Mouse (Mus musculus) hindbrain, embryonic 13.5 days (tissue): ENCODE measurements around the gene Arhgef10l. TPM values are rescaled to one million over a fixed set of nuclear protein-coding genes. Genes with fewer than 3 reads are reported as not detected.
A peak's percentile ranks its signal among the peaks of the same experiment; 100 is the strongest.

ENCODE experiments used
- ATAC-seq: fragments of 200-750 bp; cut with Nextera tagmentation; 2 replicates; pipeline ENCODE4 v1.8.0; 2017; ENCODE audit warnings: moderate TSS enrichment; ENCODE audit not compliant: low FRiP score
- H3K27ac ChIP-seq: fragments of 300-500 bp; sonication (generic); 2 replicates; pipeline ENCODE4 v1.5.1; 2015; ENCODE audit warnings: inconsistent platforms, mild to moderate bottlenecking, moderate library complexity
- H3K27me3 ChIP-seq: fragments of 300-500 bp; sonication (generic); 2 replicates; pipeline ENCODE4 v1.6.1; 2015; ENCODE audit warnings: mild to moderate bottlenecking, inconsistent platforms
- H3K36me3 ChIP-seq: fragments of 300-500 bp; sonication (generic); 2 replicates; pipeline ENCODE4 v1.6.1; 2015; ENCODE audit warnings: mild to moderate bottlenecking, inconsistent platforms
- H3K4me1 ChIP-seq: fragments of 300-500 bp; sonication (generic); replicated peaks from 2 replicates; pipeline ENCODE4 v1.6.1; 2015; ENCODE audit warnings: inconsistent platforms
- H3K4me2 ChIP-seq: fragments of 300-500 bp; sonication (generic); 2 replicates; pipeline ENCODE4 v1.6.1; 2015; ENCODE audit warnings: inconsistent platforms, mild to moderate bottlenecking, moderate library complexity
- H3K4me3 ChIP-seq: fragments of 300-500 bp; sonication (generic); 2 replicates; pipeline ENCODE4 v1.5.1; 2015; ENCODE audit warnings: mild to moderate bottlenecking, inconsistent platforms
- H3K9ac ChIP-seq: fragments of 300-500 bp; sonication (generic); 2 replicates; pipeline ENCODE4 v1.6.1; 2015; ENCODE audit warnings: mild to moderate bottlenecking, inconsistent platforms
- H3K9me3 ChIP-seq: fragments of 300-500 bp; sonication (generic); 2 replicates; pipeline ENCODE4 v1.6.1; 2016; ENCODE audit warnings: inconsistent platforms
- WGBS: fragments of 180-500 bp; shearing (Covaris S2); methylation state at CpG from one replicate; pipeline ENCODE4 v1.1.7; 2015; 5-methylcytosine and 5-hydroxymethylcytosine counted together
- polyA plus RNA-seq: library from polyadenylated mRNA; unstranded; fragments of >200 nt; fragmentation: Nextera tagmentation; extraction: Ambion mirVana; gene quantifications from 2 replicates; pipeline ENCODE4 v1.2.1, GENCODE M21; 2015

Arhgef10l gene
- polyA plus RNA-seq, 1 experiment from 2014 or later: 23.2 TPM

DNA sequence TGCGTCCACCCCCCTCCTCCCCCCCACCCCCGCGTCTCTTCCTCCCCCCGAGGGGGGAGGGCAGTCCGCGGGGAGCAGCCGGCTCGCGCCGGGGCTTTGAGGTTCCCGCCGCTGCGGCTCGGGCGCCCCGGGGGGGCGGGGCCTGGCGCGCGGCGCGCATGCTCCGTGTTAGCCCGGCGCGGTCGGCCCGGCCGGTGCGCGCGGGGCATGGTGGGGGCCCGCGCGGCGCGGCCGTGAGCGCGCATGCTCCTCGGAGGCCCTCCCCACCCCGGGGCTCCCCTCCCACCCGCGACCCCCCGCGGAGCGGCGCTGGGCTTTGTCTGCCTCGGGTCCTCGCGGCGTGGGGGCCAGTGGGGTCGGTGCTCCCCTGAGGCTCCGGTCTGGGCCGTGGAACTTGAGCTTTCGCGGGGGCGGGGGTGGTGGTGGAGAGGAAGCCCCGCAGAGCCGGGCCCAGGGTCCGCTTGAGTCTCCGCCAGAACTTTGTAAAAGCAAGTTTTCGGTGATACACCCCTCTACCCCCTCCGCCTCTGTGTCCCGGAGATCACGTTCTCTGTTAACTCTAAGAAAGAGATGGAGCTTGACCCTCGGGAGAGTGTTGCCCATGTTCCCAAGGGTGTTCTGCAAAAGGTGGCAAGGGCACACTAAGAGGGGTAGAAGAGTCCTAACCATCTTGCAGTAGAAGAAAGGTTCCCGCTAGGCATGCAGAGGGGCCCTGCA, 37.0 kb upstream of the Arhgef10l start:
- WGBS: under 1% methylated on average over 32 of the region's 68 CpGs
- Histone ChIP-seq H3K4me3 (peak overlapping the region; percentile 92), H3K9ac (peak overlapping the region; percentile 93), H3K4me1 (peaks cover 67% of the 10 kb centered on the region), H3K27ac (peak overlapping the region; percentile 97), H3K36me3 (peaks cover 19% of the 10 kb centered on the region), H3K9me3 (no peaks in the 10 kb centered on the region), H3K27me3 (peaks cover 31% of the 10 kb centered on the region), H3K4me2 (peak overlapping the region; percentile 86)
- ATAC-seq: peak; percentile 80

DNA sequence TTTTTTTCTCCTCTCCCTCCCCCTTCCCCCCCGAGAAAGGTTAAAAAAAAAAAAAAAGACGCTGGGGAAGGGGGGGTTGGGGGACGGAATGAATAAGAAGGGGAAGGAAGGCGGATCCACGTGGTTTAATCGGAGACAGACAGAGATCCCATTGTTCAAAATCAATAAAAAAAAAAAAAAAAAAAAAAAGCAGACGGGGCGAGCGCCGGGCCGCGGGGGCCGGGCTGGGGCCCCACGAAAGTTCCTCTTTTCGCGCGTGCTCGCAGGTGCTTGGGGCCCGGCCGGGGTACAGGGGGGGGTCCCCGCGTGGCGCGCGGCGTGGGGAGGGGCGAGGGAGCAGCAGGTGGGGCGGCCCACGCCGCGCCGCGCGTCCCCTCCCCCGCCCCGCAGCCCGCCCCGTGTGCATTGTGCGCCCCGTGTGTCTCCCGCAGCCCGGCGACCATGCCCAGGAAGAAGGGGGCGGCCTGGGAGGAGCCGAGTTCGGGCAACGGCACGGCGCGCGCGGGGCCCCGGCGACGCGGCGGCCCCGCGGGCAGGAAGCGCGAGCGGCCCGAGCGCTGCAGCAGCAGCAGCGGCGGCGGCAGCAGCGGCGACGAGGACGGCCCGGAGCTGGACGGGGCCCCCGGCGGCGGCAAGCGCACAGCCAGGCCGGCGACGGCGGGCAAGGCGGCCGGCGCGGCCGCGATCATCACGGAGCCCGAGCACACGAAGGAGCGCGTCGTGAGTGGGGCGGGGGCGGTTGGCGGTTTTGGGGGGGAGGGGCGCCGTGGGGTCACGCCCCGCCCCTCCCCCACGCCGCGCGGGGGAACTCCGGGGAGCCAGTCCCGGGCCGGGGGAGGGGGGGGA, 36.1 kb upstream of the Arhgef10l start:
- H3K4me2 ChIP-seq: peak overlapping the region; percentile 86
- peaks cover 34% of the 10 kb centered on the region for H3K27me3 ChIP-seq
- peak overlapping the region; percentile 93 for H3K9ac ChIP-seq
- H3K4me1 ChIP-seq: peaks cover 59% of the 10 kb centered on the region
- ATAC-seq: no peak; the same call in 1 of the 2 replicates
- no peaks in the 10 kb centered on the region for H3K9me3 ChIP-seq
- H3K4me3 ChIP-seq: peak overlapping the region; percentile 92
- H3K27ac ChIP-seq: peak overlapping the region; percentile 97
- WGBS: under 1% methylated on average over 64 of the region's 107 CpGs
- peaks cover 15% of the 10 kb centered on the region for H3K36me3 ChIP-seq

DNA sequence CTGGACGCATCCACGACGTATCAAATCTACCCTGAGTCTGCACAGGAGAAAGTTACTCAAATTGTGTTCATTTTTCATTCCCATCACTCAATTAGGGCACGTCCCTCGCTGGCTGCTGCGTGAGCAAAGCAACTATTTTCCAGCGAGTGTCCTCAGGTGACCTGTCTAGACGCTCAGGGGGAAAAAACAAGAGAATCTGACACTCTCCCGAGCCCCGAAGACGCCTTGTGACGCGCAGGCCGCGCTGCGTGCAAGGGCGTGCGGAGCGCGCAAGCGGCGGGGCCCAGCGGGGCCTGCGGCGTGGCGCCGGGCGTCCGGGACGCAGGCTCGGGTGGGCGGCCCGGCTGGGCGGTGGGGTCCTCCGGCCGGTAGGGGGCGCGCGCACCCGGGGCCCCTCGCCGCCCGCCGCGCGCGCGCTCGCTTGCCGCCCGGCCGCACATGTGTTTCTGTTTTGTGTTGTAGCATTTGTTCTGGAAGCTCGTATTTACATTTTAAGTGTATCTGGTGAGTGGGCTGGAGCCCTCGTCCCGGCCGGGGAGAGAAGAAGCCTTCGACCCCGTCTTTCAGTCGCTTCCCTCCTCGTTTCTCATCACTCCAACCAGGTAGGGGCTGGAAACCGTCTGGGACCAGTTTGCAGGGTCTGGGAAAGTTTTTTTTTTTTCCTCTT, 35.4 kb upstream of the Arhgef10l start:
- Histone ChIP-seq H3K27ac (peak overlapping the region; percentile 97), H3K9ac (peak overlapping the region; percentile 93), H3K4me1 (peaks cover 53% of the 10 kb centered on the region), H3K4me3 (peak overlapping the region; percentile 92), H3K9me3 (no peaks in the 10 kb centered on the region), H3K4me2 (peak overlapping the region; percentile 86), H3K36me3 (peaks cover 8% of the 10 kb centered on the region), H3K27me3 (peaks cover 34% of the 10 kb centered on the region)
- ATAC-seq: peak; percentile 53
- WGBS: under 1% methylated on average over 54 of the region's 61 CpGs

DNA sequence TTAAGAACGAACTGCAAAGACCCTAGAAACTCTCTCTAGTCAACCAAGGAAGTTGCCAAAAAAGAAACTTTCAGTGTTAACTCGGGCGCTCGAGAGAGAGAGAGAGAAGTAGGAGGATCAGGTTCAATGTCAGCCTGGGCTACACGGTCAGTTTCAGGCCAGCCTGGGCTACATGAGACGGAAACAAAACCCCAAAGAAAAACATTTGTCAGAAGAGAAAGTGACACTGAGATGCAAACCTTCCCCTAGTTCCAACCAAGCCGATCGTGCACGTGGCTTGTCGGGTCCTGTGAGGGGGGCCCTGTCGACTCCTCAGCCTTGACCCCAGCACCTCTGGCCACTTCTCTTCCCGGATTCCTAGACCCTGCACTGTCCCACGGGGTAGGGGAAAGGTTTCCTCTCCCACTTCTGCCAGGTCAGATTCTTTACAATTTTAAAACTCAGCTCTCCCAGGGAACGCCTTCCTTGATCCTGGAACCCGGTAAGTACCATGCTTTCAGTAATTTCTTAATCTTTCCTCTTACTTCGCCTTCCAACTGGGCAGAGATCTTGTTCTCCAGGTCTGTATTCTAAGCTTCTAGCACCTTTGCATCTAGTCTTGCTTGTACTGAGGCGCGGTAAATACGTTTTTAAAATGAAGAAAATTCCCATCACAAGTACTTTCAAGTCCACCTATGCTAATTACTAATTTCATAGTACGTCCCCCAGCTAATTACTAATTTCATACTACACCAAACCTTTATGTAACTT, 34.6 kb upstream of the Arhgef10l start, which contains the start of gene Rcc2:
Gene Rcc2 (plus strand): TSS at position 273 of the 750 bp plus-strand sequence.
- Histone ChIP-seq H3K27ac (peak within 1 kb of the TSS; percentile 97), H3K4me1 (peaks cover 46% of the 10 kb centered on the region), H3K9ac (peak within 1 kb of the TSS; percentile 93), H3K9me3 (no peaks in the 10 kb centered on the region), H3K36me3 (peaks cover 1% of the 10 kb centered on the region), H3K27me3 (peaks cover 34% of the 10 kb centered on the region), H3K4me2 (peak within 1 kb of the TSS; percentile 86), H3K4me3 (peak within 1 kb of the TSS; percentile 92)
- 6% methylated on average over 20 of the region's 20 CpGs for WGBS
- no peak for ATAC-seq

DNA sequence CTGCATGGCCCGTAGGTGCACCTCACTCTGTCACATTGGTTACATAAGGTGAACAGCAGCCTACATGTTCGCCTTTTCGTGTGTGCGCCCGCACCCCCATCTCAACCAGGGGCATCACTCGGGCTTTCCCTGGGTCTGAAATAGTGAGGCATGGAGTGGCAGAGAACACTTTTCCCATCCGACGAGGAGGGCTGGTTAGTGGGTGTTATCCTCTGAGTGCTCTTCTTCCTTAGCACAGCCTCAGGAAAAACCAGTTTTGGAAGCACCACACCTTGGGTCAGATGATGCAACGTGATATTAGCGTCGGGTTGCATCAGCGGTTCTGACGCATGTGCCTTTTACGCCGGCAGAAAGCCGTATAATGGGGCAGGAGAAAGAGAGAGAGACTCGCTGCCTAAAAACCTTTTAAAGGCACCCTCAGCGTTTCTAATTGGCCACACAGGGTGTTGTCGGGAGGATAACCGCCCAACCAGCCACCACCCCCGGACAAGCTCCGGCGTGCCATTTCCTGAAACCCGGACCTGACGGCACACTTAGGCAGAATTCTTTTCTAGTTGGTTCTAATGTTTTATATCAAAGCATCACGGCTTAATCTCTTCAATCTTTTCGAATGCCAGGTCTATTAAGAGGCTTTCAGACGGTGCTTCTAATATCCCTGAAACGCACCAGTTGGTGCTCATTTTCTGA, 33.8 kb upstream of the Arhgef10l start:
- Histone ChIP-seq H3K4me2 (peak overlapping the region; percentile 86), H3K4me3 (peak overlapping the region; percentile 92), H3K9ac (peak overlapping the region; percentile 30; the same call in 1 of the 2 replicates), H3K27ac (no peak overlapping the region; the same call in 1 of the 2 replicates), H3K4me1 (peaks cover 37% of the 10 kb centered on the region), H3K27me3 (peaks cover 34% of the 10 kb centered on the region), H3K9me3 (no peaks in the 10 kb centered on the region), H3K36me3 (no peaks in the 10 kb centered on the region)
- ATAC-seq: no peak
- WGBS: 7% methylated on average over 29 of the region's 29 CpGs

DNA sequence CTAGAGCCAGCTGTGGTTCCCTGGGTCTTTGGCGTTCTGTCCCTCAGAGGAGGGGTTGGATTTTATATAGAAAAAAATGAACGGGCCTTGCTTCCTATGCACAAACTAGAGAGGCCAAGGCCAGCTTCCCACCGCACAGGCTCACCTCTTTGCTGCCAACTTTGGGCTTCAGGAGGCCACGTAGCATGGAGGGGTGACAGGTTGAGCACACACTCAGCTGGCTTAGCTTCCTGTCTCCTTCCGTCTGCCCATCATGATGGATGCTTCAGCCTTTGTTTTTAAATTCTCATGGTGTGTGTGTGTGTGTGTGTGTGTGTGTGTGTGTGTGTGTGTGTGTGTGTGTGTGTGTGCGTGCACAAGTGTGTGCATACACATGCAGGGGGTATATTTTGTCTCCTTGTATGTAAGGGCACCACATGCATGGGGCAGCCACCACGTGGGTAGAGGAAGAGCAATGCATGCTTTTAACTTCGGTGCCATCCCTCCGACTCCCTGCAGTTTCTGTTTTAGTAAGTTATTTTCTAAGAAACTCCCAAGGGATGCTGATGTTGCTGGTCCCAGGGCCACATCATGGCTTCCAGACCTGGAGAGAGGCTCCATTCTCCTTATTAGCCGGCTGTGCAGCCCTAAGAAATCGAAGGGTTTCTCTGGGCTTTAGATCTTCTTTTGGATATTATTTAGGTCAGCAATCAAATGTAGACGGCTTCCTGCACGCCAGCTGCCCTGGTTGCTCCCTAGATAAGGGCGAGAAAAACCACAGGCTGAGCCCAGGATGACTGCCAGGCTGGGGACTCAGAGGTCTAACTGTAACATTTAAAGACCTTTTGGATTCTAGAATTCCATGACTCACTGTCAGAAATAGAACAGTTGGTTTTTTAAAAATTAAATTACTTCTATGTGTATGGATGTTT, 30.1 kb upstream of the Arhgef10l start:
- no peak overlapping the region for H3K4me3 ChIP-seq
- no peak overlapping the region for H3K4me2 ChIP-seq
- H3K4me1 ChIP-seq: peaks cover 18% of the 10 kb centered on the region
- peaks cover 34% of the 10 kb centered on the region for H3K27me3 ChIP-seq
- no peaks in the 10 kb centered on the region for H3K9me3 ChIP-seq
- no peak for ATAC-seq
- H3K27ac ChIP-seq: no peak overlapping the region
- 83% methylated on average over 14 of the region's 14 CpGs for WGBS
- no peak overlapping the region for H3K9ac ChIP-seq
- H3K36me3 ChIP-seq: no peaks in the 10 kb centered on the region

DNA sequence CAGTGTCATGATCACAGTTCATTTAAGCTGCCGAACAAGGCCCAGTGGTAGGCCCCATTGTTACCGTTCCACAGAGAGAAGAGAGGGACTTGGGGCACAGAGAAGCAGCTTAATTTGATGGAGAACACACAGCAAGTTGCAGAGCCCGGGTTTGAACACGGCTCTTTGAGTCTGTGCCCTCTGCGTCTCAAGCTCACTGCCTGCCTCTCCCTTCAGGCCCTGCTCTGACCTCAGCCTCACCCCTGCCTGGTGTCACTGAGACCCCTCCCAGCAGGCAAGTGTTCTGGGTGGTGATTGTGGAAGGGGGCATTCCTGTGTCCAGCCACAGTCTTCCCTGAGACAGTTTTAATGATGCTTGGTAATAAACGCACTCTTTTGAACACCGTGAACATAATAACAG, 29.3 kb upstream of the Arhgef10l start:
- 77% methylated on average over 7 of the region's 7 CpGs for WGBS
- Histone ChIP-seq H3K27me3 (peaks cover 26% of the 10 kb centered on the region), H3K4me3 (no peak overlapping the region), H3K9me3 (no peaks in the 10 kb centered on the region), H3K9ac (no peak overlapping the region), H3K4me1 (peaks cover 10% of the 10 kb centered on the region), H3K4me2 (no peak overlapping the region), H3K27ac (no peak overlapping the region), H3K36me3 (no peaks in the 10 kb centered on the region)
- no peak for ATAC-seq

DNA sequence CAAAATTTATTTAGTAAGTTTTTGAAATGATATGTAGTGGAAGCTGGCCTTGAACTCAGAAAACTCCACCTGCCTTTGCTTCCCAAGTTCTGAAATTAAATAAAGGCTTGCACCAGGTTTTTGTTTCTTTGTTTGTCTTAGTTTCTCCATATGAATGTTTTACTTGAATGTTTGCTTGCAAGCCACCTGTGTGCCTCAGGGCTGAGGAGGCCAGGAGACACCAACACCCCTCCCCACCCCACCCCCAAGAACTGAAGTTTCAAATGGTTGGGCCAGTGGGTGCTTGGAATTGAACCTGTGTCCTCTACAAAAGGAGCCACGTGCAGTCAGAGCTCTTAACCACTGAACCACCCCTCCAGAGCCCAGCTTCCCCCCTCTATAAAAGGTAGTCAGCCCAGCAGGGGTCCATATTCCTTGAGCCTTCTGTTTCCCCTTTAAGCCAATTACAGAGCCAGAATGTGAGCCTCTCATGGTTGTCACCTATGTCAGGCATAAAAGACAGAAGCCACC, 28.8 kb upstream of the Arhgef10l start:
- no peak for ATAC-seq
- H3K9ac ChIP-seq: no peak overlapping the region
- no peak overlapping the region for H3K4me2 ChIP-seq
- H3K4me1 ChIP-seq: peaks cover 4% of the 10 kb centered on the region
- H3K27me3 ChIP-seq: peaks cover 21% of the 10 kb centered on the region
- 27% methylated on average over 1 of the region's 1 CpGs for WGBS
- H3K9me3 ChIP-seq: no peaks in the 10 kb centered on the region
- H3K4me3 ChIP-seq: no peak overlapping the region
- H3K36me3 ChIP-seq: no peaks in the 10 kb centered on the region
- no peak overlapping the region for H3K27ac ChIP-seq

DNA sequence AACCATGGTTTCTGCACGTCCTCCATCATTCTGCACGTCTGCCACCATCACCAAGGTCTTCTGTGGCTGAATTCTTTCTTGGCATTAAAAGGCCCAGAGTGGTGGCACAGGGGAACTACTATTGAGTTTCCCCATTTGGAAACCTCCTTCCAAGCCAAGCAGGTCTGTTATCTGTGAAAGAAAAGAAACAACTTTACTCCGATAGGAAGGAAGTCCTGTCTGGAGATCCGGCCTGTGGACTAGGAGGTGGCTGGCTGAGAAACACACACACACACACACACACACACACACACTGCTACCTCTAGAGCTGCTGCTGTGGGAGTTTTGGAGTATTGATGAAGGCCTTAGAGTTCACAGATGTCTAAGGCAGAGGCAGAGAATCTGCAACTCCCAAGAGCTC, 27.7 kb upstream of the Arhgef10l start:
- Histone ChIP-seq H3K4me3 (no peak overlapping the region), H3K9ac (no peak overlapping the region), H3K4me2 (no peak overlapping the region), H3K9me3 (no peaks in the 10 kb centered on the region), H3K27me3 (peaks cover 10% of the 10 kb centered on the region), H3K27ac (no peak overlapping the region), H3K36me3 (no peaks in the 10 kb centered on the region), H3K4me1 (no peaks in the 10 kb centered on the region)
- ATAC-seq: no peak
- 76% methylated on average over 4 of the region's 4 CpGs for WGBS

DNA sequence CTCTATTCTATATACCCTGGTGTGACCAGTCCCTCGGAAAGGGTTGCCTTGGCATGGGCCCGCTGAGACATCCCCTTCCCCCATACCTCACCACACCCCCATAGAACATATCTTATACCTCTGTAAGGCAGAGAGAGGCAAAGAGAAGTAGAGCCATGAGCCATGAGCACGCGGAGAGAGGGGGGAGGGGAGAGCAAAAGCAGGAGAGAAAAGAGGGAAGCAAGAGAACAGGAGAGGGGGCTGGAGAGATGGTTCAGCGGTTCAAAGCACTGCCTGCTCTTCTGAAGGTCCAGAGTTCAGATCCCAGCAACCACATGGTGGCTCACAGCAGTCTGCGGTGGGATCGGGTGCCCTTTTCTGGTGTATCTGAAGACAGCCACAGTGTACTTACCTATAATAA, 25.7 kb upstream of the Arhgef10l start:
- no peak overlapping the region for H3K4me3 ChIP-seq
- WGBS: 75% methylated on average over 7 of the region's 7 CpGs
- H3K4me2 ChIP-seq: no peak overlapping the region
- no peaks in the 10 kb centered on the region; the same call in 1 of the 2 replicates for H3K27me3 ChIP-seq
- H3K36me3 ChIP-seq: no peaks in the 10 kb centered on the region
- no peaks in the 10 kb centered on the region for H3K9me3 ChIP-seq
- H3K4me1 ChIP-seq: no peaks in the 10 kb centered on the region
- ATAC-seq: no peak
- no peak overlapping the region for H3K27ac ChIP-seq
- H3K9ac ChIP-seq: no peak overlapping the region
